Mouse (Mus musculus): ENCODE data around the gene Fignl2. TPM values are rescaled to one million over a fixed set of nuclear protein-coding genes. Genes with fewer than 3 reads are reported as not detected.
A peak's percentile ranks its signal among the peaks of the same experiment; 100 is the strongest.

Gene Fignl2
- polyA plus RNA-seq, 1 experiment from 2014 or later: 0.12 TPM

GRCm38 (mm10) chr15:101052560-101053501, 25.5 kb downstream of the Fignl2 start:
- Histone ChIP-seq H3K27me3 (ENCODE audit: control insufficient read depth, insufficient read depth, low read length) (peaks cover 82% of the 10 kb centered on the region), H3K27ac (ENCODE audit: low read length) (no peak overlapping the region), H3K9ac (ENCODE audit: low read length) (no peak overlapping the region), H3K9me3 (replicated peaks; ENCODE audit: control insufficient read depth, low read length) (no peaks in the 10 kb centered on the region), H3K4me1 (ENCODE audit: control insufficient read depth, insufficient read depth, low read length) (peaks cover 3% of the 10 kb centered on the region; the same call in 1 of the 2 replicates), H3K4me2 (ENCODE audit: low read depth, low read length) (peak overlapping the region; percentile 66), H3K4me3 (ENCODE audit: low read length) (peak overlapping the region; percentile 46), H3K36me3 (ENCODE audit: control insufficient read depth, insufficient read depth) (no peaks in the 10 kb centered on the region)
- WGBS: 25% methylated on average over 116 of the region's 120 CpGs
- ATAC-seq (replicated peaks; ENCODE audit: extremely low read depth, insufficient read depth, low FRiP score): no peak; the same call in 1 of the 2 replicates

- 74% methylated on average over 10 of the region's 10 CpGs for WGBS
- Histone ChIP-seq H3K4me1 (ENCODE audit: control insufficient read depth, insufficient read depth, low read length) (peaks cover 8% of the 10 kb centered on the region), H3K27me3 (ENCODE audit: control insufficient read depth, insufficient read depth, low read length) (peaks cover 89% of the 10 kb centered on the region), H3K27ac (ENCODE audit: low read length) (no peak overlapping the region), H3K36me3 (ENCODE audit: control insufficient read depth, insufficient read depth) (no peaks in the 10 kb centered on the region), H3K9me3 (replicated peaks; ENCODE audit: control insufficient read depth, low read length) (no peaks in the 10 kb centered on the region), H3K9ac (ENCODE audit: low read length) (no peak overlapping the region), H3K4me2 (ENCODE audit: low read depth, low read length) (no peak overlapping the region), H3K4me3 (ENCODE audit: low read length) (no peak overlapping the region)
- no peak for ATAC-seq (replicated peaks; ENCODE audit: extremely low read depth, insufficient read depth, low FRiP score)
Observed at GRCm38 (mm10) chr15:101051869-101052268, 26.5 kb downstream of the Fignl2 start.

GRCm38 (mm10) chr15:101048338-101048896, 29.9 kb downstream of the Fignl2 start:
- no peak overlapping the region for H3K4me3 ChIP-seq (ENCODE audit: low read length)
- H3K9me3 ChIP-seq (replicated peaks; ENCODE audit: control insufficient read depth, low read length): no peaks in the 10 kb centered on the region
- no peak overlapping the region for H3K27ac ChIP-seq (ENCODE audit: low read length)
- H3K27me3 ChIP-seq (ENCODE audit: control insufficient read depth, insufficient read depth, low read length): peaks cover 97% of the 10 kb centered on the region
- H3K36me3 ChIP-seq (ENCODE audit: control insufficient read depth, insufficient read depth): no peaks in the 10 kb centered on the region
- ATAC-seq (replicated peaks; ENCODE audit: extremely low read depth, insufficient read depth, low FRiP score): no peak
- WGBS: 54% methylated on average over 5 of the region's 5 CpGs
- H3K4me1 ChIP-seq (ENCODE audit: control insufficient read depth, insufficient read depth, low read length): peaks cover 16% of the 10 kb centered on the region
- H3K9ac ChIP-seq (ENCODE audit: low read length): no peak overlapping the region
- no peak overlapping the region for H3K4me2 ChIP-seq (ENCODE audit: low read depth, low read length)

- Histone ChIP-seq H3K4me2 (ENCODE audit: low read depth, low read length) (peak within 1 kb of the TSS; percentile 90), H3K27ac (ENCODE audit: low read length) (no peak within 1 kb of the TSS), H3K4me3 (ENCODE audit: low read length) (peak within 1 kb of the TSS; percentile 59), H3K36me3 (ENCODE audit: control insufficient read depth, insufficient read depth) (no peaks in the 10 kb centered on the region), H3K4me1 (ENCODE audit: control insufficient read depth, insufficient read depth, low read length) (peaks cover 16% of the 10 kb centered on the region), H3K9ac (ENCODE audit: low read length) (peak within 1 kb of the TSS; percentile 62), H3K9me3 (replicated peaks; ENCODE audit: control insufficient read depth, low read length) (no peaks in the 10 kb centered on the region), H3K27me3 (ENCODE audit: control insufficient read depth, insufficient read depth, low read length) (peaks cover 93% of the 10 kb centered on the region)
- WGBS: 3% methylated on average over 23 of the region's 23 CpGs
- peak; percentile 25; the same call in 1 of the 2 replicates for ATAC-seq (replicated peaks; ENCODE audit: extremely low read depth, insufficient read depth, low FRiP score)
Observed at GRCm38 (mm10) chr15:101047194-101047555, 31.2 kb downstream of the Fignl2 start, which contains the start of gene Gm47841. Gene Gm47841 (minus strand): TSS chr15:101047397.

GRCm38 (mm10) chr15:101046527-101047193, 31.7 kb downstream of the Fignl2 start:
- peak; percentile 29; the same call in 1 of the 2 replicates for ATAC-seq (replicated peaks; ENCODE audit: extremely low read depth, insufficient read depth, low FRiP score)
- no peaks in the 10 kb centered on the region for H3K36me3 ChIP-seq (ENCODE audit: control insufficient read depth, insufficient read depth)
- H3K4me3 ChIP-seq (ENCODE audit: low read length): peak overlapping the region; percentile 59
- under 1% methylated on average over 72 of the region's 77 CpGs for WGBS
- peaks cover 16% of the 10 kb centered on the region for H3K4me1 ChIP-seq (ENCODE audit: control insufficient read depth, insufficient read depth, low read length)
- no peaks in the 10 kb centered on the region for H3K9me3 ChIP-seq (replicated peaks; ENCODE audit: control insufficient read depth, low read length)
- peak overlapping the region; percentile 90 for H3K4me2 ChIP-seq (ENCODE audit: low read depth, low read length)
- H3K27ac ChIP-seq (ENCODE audit: low read length): no peak overlapping the region
- peak overlapping the region; percentile 62 for H3K9ac ChIP-seq (ENCODE audit: low read length)
- H3K27me3 ChIP-seq (ENCODE audit: control insufficient read depth, insufficient read depth, low read length): peaks cover 93% of the 10 kb centered on the region

- Histone ChIP-seq H3K27ac (ENCODE audit: low read length) (no peak overlapping the region), H3K9ac (ENCODE audit: low read length) (peak overlapping the region; percentile 62), H3K9me3 (replicated peaks; ENCODE audit: control insufficient read depth, low read length) (no peaks in the 10 kb centered on the region), H3K4me1 (ENCODE audit: control insufficient read depth, insufficient read depth, low read length) (peaks cover 16% of the 10 kb centered on the region), H3K27me3 (ENCODE audit: control insufficient read depth, insufficient read depth, low read length) (peaks cover 93% of the 10 kb centered on the region), H3K4me3 (ENCODE audit: low read length) (peak overlapping the region; percentile 59), H3K4me2 (ENCODE audit: low read depth, low read length) (peak overlapping the region; percentile 90), H3K36me3 (ENCODE audit: control insufficient read depth, insufficient read depth) (no peaks in the 10 kb centered on the region)
- no peak for ATAC-seq (replicated peaks; ENCODE audit: extremely low read depth, insufficient read depth, low FRiP score)
- WGBS: 4% methylated on average over 43 of the region's 43 CpGs
Observed at GRCm38 (mm10) chr15:101046039-101046526, 32.3 kb downstream of the Fignl2 start.

- Histone ChIP-seq H3K4me2 (ENCODE audit: low read depth, low read length) (no peak overlapping the region), H3K27me3 (ENCODE audit: control insufficient read depth, insufficient read depth, low read length) (peaks cover 95% of the 10 kb centered on the region), H3K4me3 (ENCODE audit: low read length) (no peak overlapping the region), H3K36me3 (ENCODE audit: control insufficient read depth, insufficient read depth) (no peaks in the 10 kb centered on the region), H3K27ac (ENCODE audit: low read length) (no peak overlapping the region), H3K9ac (ENCODE audit: low read length) (no peak overlapping the region), H3K9me3 (replicated peaks; ENCODE audit: control insufficient read depth, low read length) (no peaks in the 10 kb centered on the region), H3K4me1 (ENCODE audit: control insufficient read depth, insufficient read depth, low read length) (peaks cover 16% of the 10 kb centered on the region)
- ATAC-seq (replicated peaks; ENCODE audit: extremely low read depth, insufficient read depth, low FRiP score): no peak
- WGBS: 35% methylated on average over 6 of the region's 6 CpGs
Observed at GRCm38 (mm10) chr15:101044531-101044930, 33.8 kb downstream of the Fignl2 start.

GRCm38 (mm10) chr15:101042613-101043012, 35.8 kb downstream of the Fignl2 start:
- no peaks in the 10 kb centered on the region for H3K9me3 ChIP-seq (replicated peaks; ENCODE audit: control insufficient read depth, low read length)
- H3K36me3 ChIP-seq (ENCODE audit: control insufficient read depth, insufficient read depth): no peaks in the 10 kb centered on the region
- 22% methylated on average over 6 of the region's 6 CpGs for WGBS
- peaks cover 16% of the 10 kb centered on the region for H3K4me1 ChIP-seq (ENCODE audit: control insufficient read depth, insufficient read depth, low read length)
- H3K9ac ChIP-seq (ENCODE audit: low read length): no peak overlapping the region
- H3K4me3 ChIP-seq (ENCODE audit: low read length): no peak overlapping the region
- ATAC-seq (replicated peaks; ENCODE audit: extremely low read depth, insufficient read depth, low FRiP score): no peak
- H3K4me2 ChIP-seq (ENCODE audit: low read depth, low read length): no peak overlapping the region
- no peak overlapping the region for H3K27ac ChIP-seq (ENCODE audit: low read length)
- H3K27me3 ChIP-seq (ENCODE audit: control insufficient read depth, insufficient read depth, low read length): peaks cover 88% of the 10 kb centered on the region

Measured in heart, embryonic 16.5 days (tissue).